Comparison of ENCODE assay signal across 9 mouse cellular contexts in the genomic region with DNA sequence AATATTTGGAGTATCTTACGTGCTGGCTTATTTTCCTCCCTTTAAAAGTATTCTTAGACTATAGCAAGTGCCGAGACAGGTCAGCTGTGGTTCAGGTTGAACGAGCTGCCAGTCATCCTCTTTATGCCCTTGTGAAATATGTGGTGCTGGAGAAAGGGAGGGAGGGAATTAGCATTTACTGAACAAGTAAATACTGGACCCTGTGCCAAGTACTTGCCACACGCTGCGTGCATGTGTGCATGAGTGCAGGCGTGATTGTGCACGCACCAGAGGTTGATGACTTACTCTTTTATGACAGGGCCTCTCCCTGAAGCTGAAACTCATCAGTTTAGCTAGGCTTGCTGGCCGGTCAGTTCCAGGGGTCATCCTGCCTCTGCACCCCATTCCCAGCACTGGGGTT.
DNase-seq lines count a peak whose midpoint lies in the region; ATAC-seq lines count a peak whose summit lies in the region.
"Had no signal": no experiment of that assay in that cellular context is flagged by ENCODE, and none has a peak within 500 bp of the region (broad histone marks: within the 10 kb centered on the region; RNA-seq: fewer than 3 reads in every experiment).

No protein-coding gene starts in this region.

- peaks cover 77% of the 10 kb centered on the region for H3K4me1 ChIP-seq in hindbrain, embryonic 13.5 days (replicated peaks)
- peaks cover 52% of the 10 kb centered on the region for H3K4me1 ChIP-seq in hindbrain, embryonic 10.5 days (replicated peaks)
- peaks cover 63% of the 10 kb centered on the region for H3K4me1 ChIP-seq in embryonic facial prominence, embryonic 13.5 days
- peaks cover 20% of the 10 kb centered on the region for H3K4me1 ChIP-seq in midbrain, embryonic 14.5 days (ENCODE audit: control insufficient read depth, insufficient read depth, low read length)
- H3K4me1 ChIP-seq in heart, embryonic 10.5 days, result peaks cover 43% of the 10 kb centered on the region

- H3K9me3 ChIP-seq in hindbrain, embryonic 13.5 days, result no peaks in the 10 kb centered on the region
- no peaks in the 10 kb centered on the region for H3K9me3 ChIP-seq in hindbrain, embryonic 10.5 days
- no peaks in the 10 kb centered on the region for H3K9me3 ChIP-seq in embryonic facial prominence, embryonic 13.5 days
- H3K9me3 ChIP-seq in midbrain, embryonic 14.5 days (ENCODE audit: control insufficient read depth, low read length), result no peaks in the 10 kb centered on the region
- H3K9me3 ChIP-seq in heart, embryonic 10.5 days, result no peaks in the 10 kb centered on the region

- 34% methylated on average over 8 of the region's 8 CpGs for WGBS in hindbrain, embryonic 13.5 days
- 76% methylated on average over 8 of the region's 8 CpGs for WGBS in hindbrain, embryonic 10.5 days
- 54% methylated on average over 8 of the region's 8 CpGs for WGBS in embryonic facial prominence, embryonic 13.5 days
- WGBS in midbrain, embryonic 14.5 days, result 40% methylated on average over 8 of the region's 8 CpGs
- 79% methylated on average over 8 of the region's 8 CpGs for WGBS in heart, embryonic 10.5 days

- H3K4me3 ChIP-seq in hindbrain, embryonic 13.5 days, result no peak overlapping the region
- H3K4me3 ChIP-seq in hindbrain, embryonic 10.5 days, result no peak overlapping the region
- H3K4me3 ChIP-seq in embryonic facial prominence, embryonic 13.5 days, result no peak overlapping the region
- H3K4me3 ChIP-seq in midbrain, embryonic 14.5 days (replicated peaks; ENCODE audit: low read depth, low read length), result no peak overlapping the region
- H3K4me3 ChIP-seq in heart, embryonic 10.5 days, result no peak overlapping the region

- no peak overlapping the region for H3K9ac ChIP-seq in hindbrain, embryonic 13.5 days
- H3K9ac ChIP-seq in embryonic facial prominence, embryonic 13.5 days, result no peak overlapping the region
- no peak overlapping the region for H3K9ac ChIP-seq in midbrain, embryonic 14.5 days (replicated peaks; ENCODE audit: low read length)

- H3K27me3 ChIP-seq in hindbrain, embryonic 13.5 days, result no peaks in the 10 kb centered on the region
- H3K27me3 ChIP-seq in hindbrain, embryonic 10.5 days (ENCODE audit: insufficient read depth, poor library complexity, severe bottlenecking), result no peaks in the 10 kb centered on the region
- H3K27me3 ChIP-seq in embryonic facial prominence, embryonic 13.5 days, result no peaks in the 10 kb centered on the region
- H3K27me3 ChIP-seq in midbrain, embryonic 14.5 days (ENCODE audit: control insufficient read depth, insufficient read depth, low read length), result no peaks in the 10 kb centered on the region
- no peaks in the 10 kb centered on the region for H3K27me3 ChIP-seq in heart, embryonic 10.5 days (ENCODE audit: insufficient read depth, poor library complexity, severe bottlenecking)

- H3K36me3 ChIP-seq in hindbrain, embryonic 13.5 days, result no peaks in the 10 kb centered on the region
- no peaks in the 10 kb centered on the region for H3K36me3 ChIP-seq in hindbrain, embryonic 10.5 days
- no peaks in the 10 kb centered on the region for H3K36me3 ChIP-seq in embryonic facial prominence, embryonic 13.5 days
- H3K36me3 ChIP-seq in midbrain, embryonic 14.5 days (ENCODE audit: control insufficient read depth, insufficient read depth, low read length), result no peaks in the 10 kb centered on the region
- H3K36me3 ChIP-seq in heart, embryonic 10.5 days, result no peaks in the 10 kb centered on the region

- ATAC-seq in hindbrain, embryonic 13.5 days (ENCODE audit: low FRiP score), result 0 out of 2 replicates have a peak, but pooled peaks have one; percentile 37
- ATAC-seq in embryonic facial prominence, embryonic 13.5 days (ENCODE audit: insufficient number of reproducible peaks, insufficient read depth, low FRiP score, low TSS enrichment, low read depth), result no peak
- ATAC-seq in midbrain, embryonic 14.5 days (ENCODE audit: low FRiP score, low TSS enrichment), result no peak

- H3K4me2 ChIP-seq in hindbrain, embryonic 13.5 days, result peak overlapping the region; percentile 2; the same call in 1 of the 2 replicates
- no peak overlapping the region for H3K4me2 ChIP-seq in embryonic facial prominence, embryonic 13.5 days
- H3K4me2 ChIP-seq in midbrain, embryonic 14.5 days (ENCODE audit: low read length), result no peak overlapping the region

- H3K27ac ChIP-seq in hindbrain, embryonic 13.5 days, result peak overlapping the region; percentile 79
- H3K27ac ChIP-seq in hindbrain, embryonic 10.5 days, result no peak overlapping the region
- 0 out of 2 replicates have a peak overlapping the region, but pooled peaks have one; percentile 48 for H3K27ac ChIP-seq in embryonic facial prominence, embryonic 13.5 days
- H3K27ac ChIP-seq in midbrain, embryonic 14.5 days (replicated peaks; ENCODE audit: low read depth, low read length), result peak overlapping the region; percentile 32
- H3K27ac ChIP-seq in heart, embryonic 10.5 days, result no peak overlapping the region

- DNase-seq in hindbrain, embryonic 10.5 days (ENCODE audit: low spot score), result no peak
- DNase-seq in kidney, adult 8-10 months, result peak; percentile 41 to 60
- no peak for DNase-seq in midbrain, embryonic 14.5 days
- DNase-seq in layer of hippocampus, adult 11-12 months (ENCODE audit: low spot score), result no peak
- DNase-seq in heart, embryonic 10.5 days (ENCODE audit: low spot score), result no peak
- no peak for DNase-seq in urinary bladder, postnatal 25 days (ENCODE audit: low spot score)
- DNase-seq: thymus, postnatal 14 days had no signal

Comparison
In these comparisons a context has a peak if more than half of its experiments do, and no peak if none do; other contexts are left out.
1. H3K27ac ChIP-seq: peak in hindbrain, embryonic 13.5 days (single experiment), embryonic facial prominence, embryonic 13.5 days (single experiment) and midbrain, embryonic 14.5 days (single experiment); none in hindbrain, embryonic 10.5 days (single experiment) and heart, embryonic 10.5 days (single experiment).
2. DNase-seq: peak in kidney, adult 8-10 months (2 of 2); none in hindbrain, embryonic 10.5 days (single experiment), midbrain, embryonic 14.5 days (single experiment), layer of hippocampus, adult 11-12 months (single experiment), heart, embryonic 10.5 days (single experiment) and urinary bladder, postnatal 25 days (single experiment).